Mouse (Mus musculus) G1E-ER4 (cell line): ENCODE results near the gene Ncdn. TPM values are rescaled to one million over a fixed set of nuclear protein-coding genes. Genes with fewer than 3 reads are reported as not detected.

ENCODE experiments used
- GATA1 ChIP-seq: IDR thresholded peaks from one replicate; pipeline ENCODE4 v1.8.0; 2012; ENCODE audit warnings: low read length, inconsistent platforms
- polyA plus RNA-seq: library from polyadenylated mRNA; stranded (reverse); fragments of >175 nt; gene quantifications from 2 replicates; pipeline ENCODE4 v1.2.3, GENCODE M21; 2012

Ncdn gene
- polyA plus RNA-seq, 1 experiment = 108 TPM

DNA sequence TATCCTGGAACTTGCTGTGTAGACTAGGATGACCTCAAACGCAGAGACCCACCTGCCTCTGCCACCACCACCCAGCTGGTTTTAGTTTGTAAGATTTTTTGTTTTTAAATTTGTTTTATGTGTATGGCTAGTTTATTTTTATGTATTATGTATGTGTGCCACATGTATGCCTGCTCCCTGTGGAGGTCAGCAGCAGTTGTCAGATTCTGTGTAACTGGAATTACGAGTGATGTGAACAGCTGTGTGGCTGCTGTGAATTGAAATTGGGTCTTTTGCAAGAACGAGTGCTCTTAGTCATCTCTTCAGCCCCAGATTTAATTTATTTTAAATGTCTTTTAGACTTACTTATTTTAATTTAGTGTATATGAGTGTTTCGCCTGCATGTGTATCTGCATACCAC, 56.3 kb downstream of the Ncdn start:
- no peak for TF ChIP-seq GATA1

Other genes starting within 250 kb of the Ncdn start
- not detected in 2 replicates for gene Ago4, start 220.0 kb downstream of the Ncdn start, polyA plus RNA-seq
- 5.7 and 9.8 TPM in 2 replicates for gene Clspn, start 196.5 kb downstream of the Ncdn start, polyA plus RNA-seq
- gene 5730409E04Rik, start 143.6 kb downstream of the Ncdn start, polyA plus RNA-seq = not detected in 2 replicates
- 124 and 160 TPM in 2 replicates for gene Psmb2, start 75.8 kb downstream of the Ncdn start, polyA plus RNA-seq
- gene Tfap2e, start 17.2 kb downstream of the Ncdn start, polyA plus RNA-seq = 0.04 TPM in 1 of 2 replicates, not detected in the other
- gene AU040320, start 106 bp upstream of the Ncdn start, polyA plus RNA-seq = 20.9 and 27.8 TPM in 2 replicates
- gene Zmym4, start 214.7 kb upstream of the Ncdn start, polyA plus RNA-seq = 3.1 and 3.9 TPM in 2 replicates